Mouse (Mus musculus) G1E (cell line): ENCODE results near the gene Ttpal. TPM values are rescaled to one million over a fixed set of nuclear protein-coding genes. Genes with fewer than 3 reads are reported as not detected.

Experiments
- ATAC-seq: 2 replicates; pipeline ENCODE4 v1.8.0; 2016; ENCODE audit warnings: mild to moderate bottlenecking; ENCODE audit not compliant: insufficient number of reproducible peaks, poor library complexity, low FRiP score, severe bottlenecking; ENCODE audit errors: extremely low read depth
- DNase-seq: peaks from one replicate; pipeline ENCODE4 v3.0.0; 2012; ENCODE audit warnings: low spot score
- H3K27me3 ChIP-seq: 2 replicates; pipeline ENCODE4 v1.6.1; 2012; ENCODE audit warnings: mild to moderate bottlenecking, low read length, inconsistent platforms; ENCODE audit not compliant: insufficient read depth
- H3K36me3 ChIP-seq: replicated peaks from 2 replicates; pipeline ENCODE3; 2012; ENCODE audit warnings: mild to moderate bottlenecking, inconsistent platforms
- H3K4me1 ChIP-seq: 2 replicates; pipeline ENCODE4 v1.6.1; 2012; ENCODE audit warnings: low read depth, low read length, inconsistent platforms, mixed read lengths; ENCODE audit not compliant: insufficient read depth
- H3K4me3 ChIP-seq: 2 replicates; pipeline ENCODE4 v1.5.1; 2012; ENCODE audit warnings: low read depth, mild to moderate bottlenecking, inconsistent platforms, low read length, moderate library complexity, mixed read lengths
- H3K9me3 ChIP-seq: replicated peaks from 2 replicates; pipeline ENCODE4 v1.6.1; 2012; ENCODE audit warnings: inconsistent platforms
- CTCF ChIP-seq: IDR thresholded peaks from 2 replicates; pipeline ENCODE4 v1.5.1; 2012; ENCODE audit warnings: low read depth, low read length, inconsistent platforms, mixed read lengths
- GATA1 ChIP-seq: IDR thresholded peaks from 2 replicates; pipeline ENCODE4 v1.6.1; 2012; ENCODE audit warnings: borderline replicate concordance, low read length, inconsistent platforms, mixed read lengths
- GATA2 ChIP-seq: IDR thresholded peaks from 2 replicates; pipeline ENCODE4 v1.6.1; 2012; ENCODE audit warnings: low read depth, low read length, inconsistent platforms, borderline replicate concordance
- POLR2AphosphoS5 ChIP-seq: IDR thresholded peaks from 2 replicates; pipeline ENCODE4 v1.6.1; 2012; ENCODE audit warnings: low read depth, low read length, inconsistent platforms; ENCODE audit not compliant: insufficient replicate concordance
- TAL1 ChIP-seq: conservative IDR thresholded peaks from 2 replicates; pipeline ENCODE4 v1.6.1; 2012; ENCODE audit warnings: low read depth, low read length, inconsistent platforms, mixed read lengths
- polyA plus RNA-seq: library from polyadenylated mRNA; stranded (reverse); fragments of >175 nt; gene quantifications from 2 replicates; pipeline ENCODE4 v1.2.3, GENCODE M21; 2012
- total RNA-seq, 2 experiments: library from RNA; stranded (forward) in 1 of 2; stranded (reverse) in 1 of 2; fragments of 200-1000 nt in 1 of 2; fragments of >200 nt in 1 of 2; fragmentation: Nextera tagmentation in 1 of 2; gene quantifications; 2 replicates each; pipeline ENCODE4 v1.2.3; 2014 to 2017

Gene Ttpal
- total and polyA plus RNA-seq, 3 experiments, result 18.2 to 23.0 (median 22.3) TPM

- Histone ChIP-seq H3K4me3 (no peak overlapping the region; the same call in 1 of the 2 replicates), H3K36me3 (peaks cover 42% of the 10 kb centered on the region), H3K27me3 (no peaks in the 10 kb centered on the region), H3K4me1 (peaks cover 43% of the 10 kb centered on the region), H3K9me3 (no peaks in the 10 kb centered on the region)
- ATAC-seq (no peak), DNase-seq (no peak)
- TF ChIP-seq GATA1, result no peak
- TF ChIP-seq POLR2AphosphoS5, result no peak
- TF ChIP-seq TAL1, result no peak
- no peak for TF ChIP-seq CTCF
- TF ChIP-seq GATA2, result no peak
Measured at GRCm38 (mm10) chr2:163662076-163662475, 60.0 kb downstream of the Ttpal start.

- ATAC-seq (no peak), DNase-seq (no peak)
- Histone ChIP-seq H3K36me3 (peaks cover 42% of the 10 kb centered on the region), H3K4me3 (no peak overlapping the region), H3K27me3 (no peaks in the 10 kb centered on the region), H3K4me1 (peaks cover 38% of the 10 kb centered on the region), H3K9me3 (no peaks in the 10 kb centered on the region)
- TF ChIP-seq GATA2 (no peak), CTCF (no peak), POLR2AphosphoS5 (no peak), GATA1 (no peak), TAL1 (no peak)
Measured at GRCm38 (mm10) chr2:163662698-163663221, 60.6 kb downstream of the Ttpal start.

GRCm38 (mm10) chr2:163663930-163664329 is 61.8 kb downstream of the Ttpal start:
- DNase-seq (no peak), ATAC-seq (no peak)
- Histone ChIP-seq H3K36me3 (peaks cover 44% of the 10 kb centered on the region), H3K27me3 (no peaks in the 10 kb centered on the region), H3K4me1 (peaks cover 39% of the 10 kb centered on the region), H3K9me3 (no peaks in the 10 kb centered on the region), H3K4me3 (no peak overlapping the region)
- TF ChIP-seq TAL1 (no peak), POLR2AphosphoS5 (no peak), GATA1 (no peak), GATA2 (no peak), CTCF (no peak)

- DNase-seq, result no peak
- TF ChIP-seq GATA2, result no peak
- TF ChIP-seq GATA1, result no peak
- TF ChIP-seq CTCF, result no peak
- no peak for TF ChIP-seq POLR2AphosphoS5
- TF ChIP-seq TAL1, result no peak
- Histone ChIP-seq H3K4me3 (no peak overlapping the region), H3K36me3 (peaks cover 32% of the 10 kb centered on the region), H3K9me3 (no peaks in the 10 kb centered on the region), H3K27me3 (no peaks in the 10 kb centered on the region), H3K4me1 (peaks cover 18% of the 10 kb centered on the region)
- ATAC-seq, result no peak
Measured at GRCm38 (mm10) chr2:163667045-163667444, 64.9 kb downstream of the Ttpal start.

Other genes starting within 250 kb of the Ttpal start
- gene Jph2, start 204.3 kb upstream of the Ttpal start, total RNA-seq (2014; fragmentation: Nextera tagmentation), result not detected in 2 replicates
- 0.05 TPM in 1 of 2 replicates, not detected in the other for gene Jph2, start 204.3 kb upstream of the Ttpal start, total RNA-seq (2017)
- not detected in 2 replicates for gene Jph2, start 204.3 kb upstream of the Ttpal start, polyA plus RNA-seq
- gene Oser1, start 177.6 kb upstream of the Ttpal start, total RNA-seq (2014; fragmentation: Nextera tagmentation), result 42.0 and 42.5 TPM in 2 replicates
- 84.2 and 89.8 TPM in 2 replicates for gene Oser1, start 177.6 kb upstream of the Ttpal start, total RNA-seq (2017)
- gene Oser1, start 177.6 kb upstream of the Ttpal start, polyA plus RNA-seq, result 14.0 TPM in 2 replicates
- gene Gdap1l1, start 163.8 kb upstream of the Ttpal start, total RNA-seq (2014; fragmentation: Nextera tagmentation), result not detected in 2 replicates
- 0.16 TPM in 1 of 2 replicates, not detected in the other for gene Gdap1l1, start 163.8 kb upstream of the Ttpal start, total RNA-seq (2017)
- not detected in 2 replicates for gene Gdap1l1, start 163.8 kb upstream of the Ttpal start, polyA plus RNA-seq
- gene Fitm2, start 129.7 kb upstream of the Ttpal start, total RNA-seq (2014; fragmentation: Nextera tagmentation), result 4.6 and 4.8 TPM in 2 replicates
- gene Fitm2, start 129.7 kb upstream of the Ttpal start, total RNA-seq (2017), result 5.9 and 6.8 TPM in 2 replicates
- 3.8 and 4.0 TPM in 2 replicates for gene Fitm2, start 129.7 kb upstream of the Ttpal start, polyA plus RNA-seq
- gene R3hdml, start 110.0 kb upstream of the Ttpal start, total RNA-seq (2014; fragmentation: Nextera tagmentation), result not detected in 2 replicates
- not detected in 2 replicates for gene R3hdml, start 110.0 kb upstream of the Ttpal start, total RNA-seq (2017)
- not detected in 2 replicates for gene R3hdml, start 110.0 kb upstream of the Ttpal start, polyA plus RNA-seq
- gene Hnf4a, start 95.5 kb upstream of the Ttpal start, total RNA-seq (2014; fragmentation: Nextera tagmentation), result 0.19 and 0.38 TPM in 2 replicates
- 0.05 and 0.17 TPM in 2 replicates for gene Hnf4a, start 95.5 kb upstream of the Ttpal start, total RNA-seq (2017)
- gene Hnf4a, start 95.5 kb upstream of the Ttpal start, polyA plus RNA-seq, result 0.17 and 0.26 TPM in 2 replicates
- 71.8 and 156 TPM in 2 replicates for gene Serinc3, start 42.8 kb downstream of the Ttpal start, total RNA-seq (2014; fragmentation: Nextera tagmentation)
- 51.6 and 55.0 TPM in 2 replicates for gene Serinc3, start 42.8 kb downstream of the Ttpal start, total RNA-seq (2017)
- 5.8 and 7.2 TPM in 2 replicates for gene Serinc3, start 42.8 kb downstream of the Ttpal start, polyA plus RNA-seq
- gene Pkig, start 56.1 kb downstream of the Ttpal start, total RNA-seq (2014; fragmentation: Nextera tagmentation), result 17.7 and 47.9 TPM in 2 replicates
- 28.1 and 28.8 TPM in 2 replicates for gene Pkig, start 56.1 kb downstream of the Ttpal start, total RNA-seq (2017)
- 166 and 211 TPM in 2 replicates for gene Pkig, start 56.1 kb downstream of the Ttpal start, polyA plus RNA-seq
- gene Ada, start 147.9 kb downstream of the Ttpal start, total RNA-seq (2014; fragmentation: Nextera tagmentation), result 0.87 TPM in 1 of 2 replicates, not detected in the other
- gene Ada, start 147.9 kb downstream of the Ttpal start, total RNA-seq (2017), result 0.17 and 0.22 TPM in 2 replicates
- gene Ada, start 147.9 kb downstream of the Ttpal start, polyA plus RNA-seq, result 0.37 and 0.39 TPM in 2 replicates
- gene Ccn5, start 218.5 kb downstream of the Ttpal start, total RNA-seq (2014; fragmentation: Nextera tagmentation), result not detected in 2 replicates
- gene Ccn5, start 218.5 kb downstream of the Ttpal start, total RNA-seq (2017), result not detected in 2 replicates
- not detected in 2 replicates for gene Ccn5, start 218.5 kb downstream of the Ttpal start, polyA plus RNA-seq